Mouse (Mus musculus): ENCODE data around the gene Inpp5b. TPM values are rescaled to one million over a fixed set of nuclear protein-coding genes. Genes with fewer than 3 reads are reported as not detected.

Gene Inpp5b
- polyA plus RNA-seq, 1 experiment from 2014 or later, result 28.2 TPM

DNA sequence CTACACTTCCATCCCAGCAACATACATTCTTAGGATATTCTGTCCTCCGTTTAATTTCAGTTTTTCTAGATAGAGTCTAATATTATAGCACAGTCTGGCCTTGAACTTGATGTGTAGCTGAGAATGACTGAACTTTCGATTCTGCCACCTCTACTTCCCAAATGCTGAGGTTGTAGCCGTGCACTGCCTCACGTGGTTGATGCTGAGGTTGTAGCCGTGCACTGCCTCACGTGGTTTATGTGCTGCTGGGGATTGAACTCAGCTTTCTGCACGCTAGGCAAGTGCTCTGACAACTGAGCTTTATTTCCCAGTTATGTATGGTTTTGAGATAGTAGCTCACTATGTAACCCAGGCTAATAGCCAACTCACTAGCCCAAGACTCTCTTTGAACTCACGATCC lies 54.5 kb downstream of the Inpp5b start:
- Histone ChIP-seq H3K4me1 (ENCODE audit: control insufficient read depth, insufficient read depth, low read length) (no peaks in the 10 kb centered on the region), H3K9ac (ENCODE audit: low read length) (no peak overlapping the region), H3K27ac (ENCODE audit: low read depth, low read length) (no peak overlapping the region), H3K27me3 (ENCODE audit: control insufficient read depth, insufficient read depth, low read length) (no peaks in the 10 kb centered on the region), H3K4me2 (no peak overlapping the region), H3K9me3 (ENCODE audit: control insufficient read depth, low read length) (no peaks in the 10 kb centered on the region), H3K4me3 (ENCODE audit: low read depth, low read length) (no peak overlapping the region), H3K36me3 (ENCODE audit: control insufficient read depth, insufficient read depth, low read length) (peaks cover 4% of the 10 kb centered on the region; the same call in 1 of the 2 replicates)
- DNase-seq (ENCODE audit: low spot score, missing footprints), result no peak
- 92% methylated on average over 8 of the region's 8 CpGs for WGBS
- ATAC-seq (ENCODE audit: low FRiP score), result no peak

DNA sequence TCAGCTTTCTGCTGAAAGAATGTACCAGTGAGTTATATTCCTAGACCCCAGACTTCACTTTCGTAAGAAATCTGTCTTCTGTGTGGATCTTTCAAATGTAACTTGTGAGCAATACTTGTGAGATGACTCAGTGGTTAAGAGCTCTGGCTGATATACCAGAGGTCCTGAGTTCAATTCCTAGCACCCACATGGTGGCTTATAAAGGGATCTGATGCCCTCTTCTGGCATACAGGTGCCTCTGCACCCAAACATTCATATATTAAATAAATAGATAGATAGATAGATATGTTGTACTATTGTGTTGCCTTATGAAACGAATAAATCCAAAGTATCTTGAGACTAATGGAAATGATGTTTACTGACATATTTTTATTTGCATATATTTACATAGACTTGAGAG lies 55.3 kb downstream of the Inpp5b start:
- no peaks in the 10 kb centered on the region for H3K27me3 ChIP-seq (ENCODE audit: control insufficient read depth, insufficient read depth, low read length)
- ATAC-seq (ENCODE audit: low FRiP score) (no peak), DNase-seq (ENCODE audit: low spot score, missing footprints) (no peak)
- H3K4me1 ChIP-seq (ENCODE audit: control insufficient read depth, insufficient read depth, low read length), result 0 out of 2 replicates have a peak, but pooled peaks cover 3% of the 10 kb centered on the region
- H3K9me3 ChIP-seq (ENCODE audit: control insufficient read depth, low read length), result no peaks in the 10 kb centered on the region
- H3K9ac ChIP-seq (ENCODE audit: low read length), result no peak overlapping the region
- H3K36me3 ChIP-seq (ENCODE audit: control insufficient read depth, insufficient read depth, low read length), result peaks cover 4% of the 10 kb centered on the region; the same call in 1 of the 2 replicates
- no peak overlapping the region for H3K4me3 ChIP-seq (ENCODE audit: low read depth, low read length)
- no peak overlapping the region for H3K4me2 ChIP-seq
- 85% methylated on average over 2 of the region's 2 CpGs for WGBS
- H3K27ac ChIP-seq (ENCODE audit: low read depth, low read length), result no peak overlapping the region

GRCm38 (mm10) chr4:124801552-124802308 lies 60.1 kb downstream of the Inpp5b start, which contains the start of gene Mtf1:
Mtf1 (plus strand) TSS chr4:124802104.
- peaks cover 12% of the 10 kb centered on the region for H3K4me1 ChIP-seq (ENCODE audit: control insufficient read depth, insufficient read depth, low read length)
- WGBS, result 3% methylated on average over 21 of the region's 21 CpGs
- peak within 1 kb of the TSS; percentile 94 for H3K27ac ChIP-seq (ENCODE audit: low read depth, low read length)
- peak within 1 kb of the TSS; percentile 72 for H3K4me2 ChIP-seq
- H3K27me3 ChIP-seq (ENCODE audit: control insufficient read depth, insufficient read depth, low read length), result no peaks in the 10 kb centered on the region
- no peaks in the 10 kb centered on the region for H3K9me3 ChIP-seq (ENCODE audit: control insufficient read depth, low read length)
- peaks cover 3% of the 10 kb centered on the region; the same call in 1 of the 2 replicates for H3K36me3 ChIP-seq (ENCODE audit: control insufficient read depth, insufficient read depth, low read length)
- H3K4me3 ChIP-seq (ENCODE audit: low read depth, low read length), result peak within 1 kb of the TSS; percentile 85
- DNase-seq (ENCODE audit: low spot score, missing footprints) (peak; percentile 98), ATAC-seq (ENCODE audit: low FRiP score) (peak; percentile 75)
- peak within 1 kb of the TSS; percentile 98 for H3K9ac ChIP-seq (ENCODE audit: low read length)

- peak overlapping the region; percentile 94 for H3K27ac ChIP-seq (ENCODE audit: low read depth, low read length)
- H3K36me3 ChIP-seq (ENCODE audit: control insufficient read depth, insufficient read depth, low read length), result peaks cover 3% of the 10 kb centered on the region; the same call in 1 of the 2 replicates
- H3K4me2 ChIP-seq, result peak overlapping the region; percentile 72
- DNase-seq (ENCODE audit: low spot score, missing footprints) (peak; percentile 100), ATAC-seq (ENCODE audit: low FRiP score) (peak; percentile 99)
- H3K9ac ChIP-seq (ENCODE audit: low read length), result peak overlapping the region; percentile 98
- H3K27me3 ChIP-seq (ENCODE audit: control insufficient read depth, insufficient read depth, low read length), result no peaks in the 10 kb centered on the region
- 1% methylated on average over 48 of the region's 53 CpGs for WGBS
- H3K4me1 ChIP-seq (ENCODE audit: control insufficient read depth, insufficient read depth, low read length), result peaks cover 12% of the 10 kb centered on the region
- peak overlapping the region; percentile 85 for H3K4me3 ChIP-seq (ENCODE audit: low read depth, low read length)
- H3K9me3 ChIP-seq (ENCODE audit: control insufficient read depth, low read length), result no peaks in the 10 kb centered on the region
These were observed 60.9 kb downstream of the Inpp5b start for GRCm38 (mm10) chr4:124802309-124803260.

GRCm38 (mm10) chr4:124803406-124803805 lies 61.8 kb downstream of the Inpp5b start:
- peaks cover 12% of the 10 kb centered on the region for H3K4me1 ChIP-seq (ENCODE audit: control insufficient read depth, insufficient read depth, low read length)
- peak overlapping the region; percentile 98; the same call in 1 of the 2 replicates for H3K9ac ChIP-seq (ENCODE audit: low read length)
- peak overlapping the region; percentile 85 for H3K4me3 ChIP-seq (ENCODE audit: low read depth, low read length)
- WGBS, result 78% methylated on average over 6 of the region's 6 CpGs
- H3K27ac ChIP-seq (ENCODE audit: low read depth, low read length), result no peak overlapping the region
- H3K4me2 ChIP-seq, result peak overlapping the region; percentile 72
- H3K36me3 ChIP-seq (ENCODE audit: control insufficient read depth, insufficient read depth, low read length), result peaks cover 3% of the 10 kb centered on the region; the same call in 1 of the 2 replicates
- no peaks in the 10 kb centered on the region for H3K27me3 ChIP-seq (ENCODE audit: control insufficient read depth, insufficient read depth, low read length)
- no peak for ATAC-seq (ENCODE audit: low FRiP score)
- no peak for DNase-seq (ENCODE audit: low spot score, missing footprints)
- H3K9me3 ChIP-seq (ENCODE audit: control insufficient read depth, low read length), result no peaks in the 10 kb centered on the region

DNA sequence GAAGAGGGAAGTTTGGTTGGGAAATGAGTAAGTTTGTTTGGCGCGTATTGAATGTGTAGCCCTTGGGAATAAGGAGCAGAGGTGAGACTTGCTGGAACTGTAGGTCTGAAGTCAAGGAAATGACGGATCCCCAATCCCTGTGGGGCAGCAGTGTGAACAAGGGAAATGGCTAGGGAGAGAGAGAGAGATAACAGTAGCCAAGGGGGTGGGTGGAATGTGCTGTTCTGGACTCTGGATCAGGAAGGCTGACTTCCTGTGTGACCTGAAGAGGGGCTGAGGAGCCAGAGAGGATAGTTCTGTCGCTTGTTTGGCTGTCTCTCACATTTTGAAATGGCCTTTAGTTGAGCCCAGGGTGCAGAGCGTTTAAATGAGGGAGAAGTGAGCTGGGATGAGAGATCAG lies 66.9 kb downstream of the Inpp5b start:
- 93% methylated on average over 5 of the region's 5 CpGs for WGBS
- Histone ChIP-seq H3K9me3 (ENCODE audit: control insufficient read depth, low read length) (no peaks in the 10 kb centered on the region), H3K4me3 (ENCODE audit: low read depth, low read length) (no peak overlapping the region), H3K27ac (ENCODE audit: low read depth, low read length) (no peak overlapping the region), H3K27me3 (ENCODE audit: control insufficient read depth, insufficient read depth, low read length) (no peaks in the 10 kb centered on the region), H3K36me3 (ENCODE audit: control insufficient read depth, insufficient read depth, low read length) (peaks cover 3% of the 10 kb centered on the region; the same call in 1 of the 2 replicates), H3K4me2 (no peak overlapping the region), H3K9ac (ENCODE audit: low read length) (no peak overlapping the region), H3K4me1 (ENCODE audit: control insufficient read depth, insufficient read depth, low read length) (peaks cover 6% of the 10 kb centered on the region)
- no peak for DNase-seq (ENCODE audit: low spot score, missing footprints)
- ATAC-seq (ENCODE audit: low FRiP score), result no peak

GRCm38 (mm10) chr4:124809136-124809883 lies 67.7 kb downstream of the Inpp5b start:
- ATAC-seq (ENCODE audit: low FRiP score) (no peak), DNase-seq (ENCODE audit: low spot score, missing footprints) (no peak)
- Histone ChIP-seq H3K36me3 (ENCODE audit: control insufficient read depth, insufficient read depth, low read length) (peaks cover 3% of the 10 kb centered on the region; the same call in 1 of the 2 replicates), H3K4me3 (ENCODE audit: low read depth, low read length) (no peak overlapping the region), H3K9ac (ENCODE audit: low read length) (no peak overlapping the region), H3K4me2 (no peak overlapping the region), H3K9me3 (ENCODE audit: control insufficient read depth, low read length) (no peaks in the 10 kb centered on the region), H3K4me1 (ENCODE audit: control insufficient read depth, insufficient read depth, low read length) (peaks cover 3% of the 10 kb centered on the region), H3K27me3 (ENCODE audit: control insufficient read depth, insufficient read depth, low read length) (no peaks in the 10 kb centered on the region), H3K27ac (ENCODE audit: low read depth, low read length) (no peak overlapping the region)
- WGBS, result 90% methylated on average over 9 of the region's 9 CpGs

DNA sequence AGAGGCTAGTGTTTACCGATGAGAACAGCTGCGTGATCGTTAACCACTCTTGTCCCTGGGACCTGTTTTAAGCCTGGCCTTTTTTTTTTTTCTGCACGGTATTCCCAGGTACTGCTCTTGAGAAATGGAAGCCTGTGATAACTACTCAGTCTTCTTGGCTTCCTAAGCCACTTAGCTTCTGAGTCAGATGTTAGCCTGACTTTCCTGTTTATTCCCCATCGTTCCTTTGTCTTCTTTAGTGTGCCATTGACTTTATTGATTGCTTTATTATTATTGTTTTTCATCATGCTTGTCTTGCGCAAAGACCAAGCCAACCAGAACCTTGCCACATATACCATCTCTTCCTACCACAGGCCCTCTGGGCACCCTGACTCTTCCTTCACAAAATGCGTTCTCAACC lies 68.4 kb downstream of the Inpp5b start:
- Histone ChIP-seq H3K36me3 (ENCODE audit: control insufficient read depth, insufficient read depth, low read length) (peaks cover 3% of the 10 kb centered on the region; the same call in 1 of the 2 replicates), H3K9ac (ENCODE audit: low read length) (no peak overlapping the region; the same call in 1 of the 2 replicates), H3K4me1 (ENCODE audit: control insufficient read depth, insufficient read depth, low read length) (peaks cover 3% of the 10 kb centered on the region), H3K27me3 (ENCODE audit: control insufficient read depth, insufficient read depth, low read length) (no peaks in the 10 kb centered on the region), H3K9me3 (ENCODE audit: control insufficient read depth, low read length) (no peaks in the 10 kb centered on the region), H3K27ac (ENCODE audit: low read depth, low read length) (no peak overlapping the region), H3K4me3 (ENCODE audit: low read depth, low read length) (no peak overlapping the region), H3K4me2 (no peak overlapping the region)
- no peak for DNase-seq (ENCODE audit: low spot score, missing footprints)
- no peak for ATAC-seq (ENCODE audit: low FRiP score)
- 89% methylated on average over 7 of the region's 7 CpGs for WGBS

Data from midbrain, embryonic 11.5 days (tissue).